Mouse (Mus musculus): ENCODE measurements around the gene Bicral.

The Bicral gene

GRCm38 (mm10) chr17:46857361-46857902 is 850 bp downstream of the Bicral start:
- no peak for TF ChIP-seq GATA4 (IDR thresholded peaks at IDR 0.05; ENCODE audit: insufficient replicate concordance, low read length)

DNA sequence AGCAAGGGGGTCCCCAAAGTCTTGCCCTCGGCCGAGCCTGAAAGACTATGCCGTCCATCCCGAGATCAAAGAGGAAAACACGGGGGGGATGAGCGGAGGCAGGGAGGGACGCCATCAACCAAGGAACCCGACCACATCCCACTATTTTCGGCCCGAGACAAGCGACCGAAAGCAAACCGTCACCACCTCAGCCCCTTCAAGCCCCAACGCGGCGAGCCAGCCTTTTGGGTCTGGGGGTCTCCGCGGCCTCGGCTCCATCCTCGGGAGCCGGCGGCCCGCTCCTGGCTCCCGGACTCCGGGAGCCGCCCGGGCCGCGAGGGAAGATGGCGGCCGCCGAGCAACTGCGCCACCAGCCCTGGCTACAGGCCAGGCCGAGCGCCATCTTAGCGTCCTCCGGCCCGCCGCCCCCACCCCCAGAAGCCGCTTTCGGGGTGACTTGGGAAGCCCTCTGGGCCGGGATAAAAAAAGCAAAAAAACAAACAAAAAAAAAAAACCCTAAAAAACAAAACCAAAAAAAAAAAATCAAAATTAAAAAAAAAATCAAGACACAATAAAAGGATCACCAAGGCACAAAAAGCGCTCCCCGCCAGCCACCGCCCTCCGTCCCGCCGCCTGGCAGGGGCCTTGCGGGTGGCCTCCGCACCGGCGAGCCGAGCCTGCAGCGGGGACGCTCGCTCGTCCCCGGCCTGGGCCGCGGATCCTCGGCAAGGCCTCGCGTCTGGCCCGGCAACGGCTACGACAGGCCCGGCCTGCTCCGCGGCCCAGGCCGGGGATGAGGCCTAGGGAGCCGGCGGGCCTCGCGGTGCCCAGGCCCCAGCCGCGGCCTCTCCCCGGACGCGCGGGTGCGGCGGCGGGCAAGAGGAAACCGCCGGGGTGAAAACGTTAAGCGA is 1.6 kb downstream of the Bicral start:
- no peak for TF ChIP-seq GATA4 (IDR thresholded peaks at IDR 0.05; ENCODE audit: insufficient replicate concordance, low read length)

DNA sequence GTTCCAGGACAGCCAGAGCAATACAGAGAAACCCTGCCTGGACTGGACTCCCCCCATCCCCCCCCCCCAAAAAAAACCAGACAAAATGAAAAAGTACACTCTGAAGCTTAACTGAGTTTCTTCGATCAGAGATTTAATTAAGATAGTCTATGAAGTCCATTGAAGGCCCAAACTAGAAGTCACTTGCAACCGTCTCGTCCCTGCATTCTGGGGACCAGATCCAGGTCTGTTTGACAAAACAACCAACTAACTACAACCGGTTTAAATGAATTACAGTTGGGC is 2.2 kb downstream of the Bicral start:
- TF ChIP-seq GATA4 (IDR thresholded peaks at IDR 0.05; ENCODE audit: insufficient replicate concordance, low read length): no peak

GRCm38 (mm10) chr17:46855328-46856106 is 2.8 kb downstream of the Bicral start:
- no peak for TF ChIP-seq GATA4 (IDR thresholded peaks at IDR 0.05; ENCODE audit: insufficient replicate concordance, low read length)

GRCm38 (mm10) chr17:46854640-46855110 is 3.6 kb downstream of the Bicral start:
- no peak for TF ChIP-seq GATA4 (IDR thresholded peaks at IDR 0.05; ENCODE audit: insufficient replicate concordance, low read length)

- TF ChIP-seq GATA4 (IDR thresholded peaks at IDR 0.05; ENCODE audit: insufficient replicate concordance, low read length): no peak
These were observed 4.2 kb downstream of the Bicral start for GRCm38 (mm10) chr17:46854096-46854495.

GRCm38 (mm10) chr17:46853281-46853680 is 5.0 kb downstream of the Bicral start:
- no peak for TF ChIP-seq GATA4 (IDR thresholded peaks at IDR 0.05; ENCODE audit: insufficient replicate concordance, low read length)

DNA sequence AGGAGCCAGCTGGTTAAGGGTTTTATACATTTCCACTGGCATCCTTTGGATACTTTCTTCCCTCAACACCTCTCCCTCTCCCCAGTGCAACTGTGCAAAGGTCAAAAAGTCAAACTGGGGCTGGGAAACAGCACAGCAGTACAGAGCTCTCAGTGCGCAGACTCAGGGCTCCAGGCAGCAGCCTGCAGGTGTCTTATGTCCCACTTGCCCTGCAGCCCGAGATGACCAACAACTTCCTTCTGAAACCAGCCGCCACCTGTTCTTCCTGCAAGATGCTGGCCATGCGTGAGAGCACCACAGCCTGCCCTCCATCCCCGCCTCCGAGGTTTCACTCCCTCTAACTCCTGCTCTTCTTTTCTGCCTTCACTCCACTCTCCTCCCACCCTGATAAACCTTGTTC is 5.6 kb downstream of the Bicral start:
- no peak for TF ChIP-seq GATA4 (IDR thresholded peaks at IDR 0.05; ENCODE audit: insufficient replicate concordance, low read length)

- TF ChIP-seq GATA4 (IDR thresholded peaks at IDR 0.05; ENCODE audit: insufficient replicate concordance, low read length): no peak
These were observed 11.1 kb downstream of the Bicral start for GRCm38 (mm10) chr17:46847206-46847605.

DNA sequence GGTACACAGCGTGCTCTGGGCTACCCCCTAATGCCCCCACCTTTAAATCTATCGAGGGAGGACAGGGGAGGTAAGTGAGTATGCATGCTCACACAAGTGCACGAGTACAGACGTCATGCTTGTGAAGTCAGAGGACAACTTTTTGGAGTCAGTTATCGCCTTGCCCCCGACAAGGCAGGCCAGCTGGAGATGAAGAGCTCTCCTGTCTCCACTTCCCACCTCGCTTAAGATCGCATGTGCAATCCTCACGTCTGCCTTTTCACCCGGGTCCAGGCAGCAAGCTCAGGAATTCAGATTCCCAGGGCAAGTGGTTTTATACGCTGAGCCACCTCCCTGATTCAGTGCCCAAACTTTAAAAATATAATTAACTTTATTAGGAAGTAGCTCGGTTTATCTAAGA is 13.0 kb downstream of the Bicral start:
- no peak for TF ChIP-seq GATA4 (IDR thresholded peaks at IDR 0.05; ENCODE audit: insufficient replicate concordance, low read length)

GRCm38 (mm10) chr17:46844811-46845210 is 13.5 kb downstream of the Bicral start:
- TF ChIP-seq GATA4 (IDR thresholded peaks at IDR 0.05; ENCODE audit: insufficient replicate concordance, low read length): no peak

- TF ChIP-seq GATA4 (IDR thresholded peaks at IDR 0.05; ENCODE audit: insufficient replicate concordance, low read length): no peak
These were observed 14.6 kb downstream of the Bicral start for GRCm38 (mm10) chr17:46843716-46844115.

DNA sequence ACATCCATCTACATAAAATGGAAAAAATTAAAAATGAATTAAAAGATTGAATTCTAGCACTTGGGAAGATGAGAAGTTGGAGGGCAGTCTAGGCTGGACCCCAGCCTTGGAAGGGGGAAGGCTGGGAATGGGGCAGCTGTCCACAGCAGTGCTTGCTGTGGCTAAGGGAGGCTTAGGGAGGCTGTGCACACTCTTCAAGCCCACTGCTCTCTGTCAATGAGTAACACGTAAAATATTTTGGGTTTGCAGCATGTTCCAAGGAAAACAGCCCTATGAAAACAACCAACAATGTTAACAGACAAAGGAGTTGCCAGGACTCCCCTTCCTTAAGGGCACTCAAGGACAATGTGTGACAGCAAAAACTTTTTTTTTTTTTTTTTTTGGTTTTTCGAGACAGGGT is 15.3 kb downstream of the Bicral start:
- no peak for TF ChIP-seq GATA4 (IDR thresholded peaks at IDR 0.05; ENCODE audit: insufficient replicate concordance, low read length)

GRCm38 (mm10) chr17:46840304-46841010 is 17.8 kb downstream of the Bicral start:
- no peak for TF ChIP-seq GATA4 (IDR thresholded peaks at IDR 0.05; ENCODE audit: insufficient replicate concordance, low read length)

DNA sequence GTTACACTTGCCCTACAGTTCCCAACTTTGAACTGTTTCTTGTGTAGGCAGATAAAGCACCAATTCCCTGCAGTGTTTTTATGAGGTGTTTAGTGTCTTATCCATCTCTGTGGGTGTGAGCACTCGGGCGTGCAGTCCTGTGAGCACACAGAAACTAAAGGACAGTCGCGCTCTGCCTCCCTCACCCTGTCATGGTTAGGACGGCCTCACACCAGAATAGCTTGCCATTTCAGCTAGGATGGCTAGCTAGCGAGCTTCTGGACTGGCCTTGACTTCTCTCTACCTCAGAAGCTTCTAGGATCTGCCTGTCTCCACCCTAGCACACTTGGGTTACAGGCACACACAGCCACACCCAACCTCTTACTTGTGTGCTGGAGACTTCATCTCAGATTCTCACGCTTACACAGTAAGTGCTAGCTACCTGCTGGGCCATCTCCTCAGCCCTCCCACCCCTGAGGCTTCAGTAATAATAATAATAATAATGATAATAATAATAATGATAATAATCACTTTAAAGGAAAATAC is 19.8 kb downstream of the Bicral start:
- no peak for TF ChIP-seq GATA4 (IDR thresholded peaks at IDR 0.05; ENCODE audit: insufficient replicate concordance, low read length)
